Mouse (Mus musculus): ENCODE measurements around the gene Mt2. TPM values are rescaled to one million over a fixed set of nuclear protein-coding genes. Genes with fewer than 3 reads are reported as not detected.
A peak's percentile ranks its signal among the peaks of the same experiment; 100 is the strongest.

The Mt2 gene
- polyA plus RNA-seq, 1 experiment from 2014 or later = 143 TPM

DNA sequence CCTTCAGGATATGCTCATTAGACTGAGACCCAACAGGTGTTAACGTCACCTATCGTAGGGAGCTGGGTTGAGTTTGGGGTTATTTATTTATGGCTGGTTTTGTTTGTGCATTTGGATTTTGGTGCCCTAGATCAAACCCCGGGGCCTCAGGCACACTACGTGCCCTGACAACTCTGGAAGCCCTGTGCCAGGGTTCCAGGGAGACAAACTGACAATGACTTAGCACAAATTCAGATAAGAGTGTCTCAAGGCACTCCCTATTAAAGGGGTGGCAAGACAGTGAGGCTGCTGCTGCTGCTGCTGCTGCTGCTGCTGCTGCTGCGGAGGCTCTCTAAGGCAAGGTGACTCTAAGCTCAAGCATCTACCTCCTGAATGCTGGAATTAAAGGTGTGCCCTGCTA is 2.9 kb upstream of the Mt2 start:
- H3K9ac ChIP-seq (replicated peaks; ENCODE audit: low read depth) = no peak overlapping the region
- H3K27ac ChIP-seq (ENCODE audit: low read length) = no peak overlapping the region
- 86% methylated on average over 5 of the region's 5 CpGs for WGBS
- H3K27me3 ChIP-seq (replicated peaks; ENCODE audit: insufficient read depth, low read length) = peaks cover 11% of the 10 kb centered on the region; the same call in 1 of the 2 replicates
- peaks cover 7% of the 10 kb centered on the region; the same call in 1 of the 2 replicates for H3K4me1 ChIP-seq (ENCODE audit: insufficient read depth, low read depth, low read length)
- H3K9me3 ChIP-seq (ENCODE audit: low read length) = no peaks in the 10 kb centered on the region
- no peak overlapping the region for H3K4me2 ChIP-seq (replicated peaks; ENCODE audit: low read depth, low read length)
- H3K36me3 ChIP-seq (ENCODE audit: insufficient read depth, low read length) = no peaks in the 10 kb centered on the region
- H3K4me3 ChIP-seq (ENCODE audit: low read depth, low read length) = no peak overlapping the region
- no peak for DNase-seq (ENCODE audit: low spot score)
- ATAC-seq = no peak
- TF ChIP-seq EP300 (IDR thresholded peaks at IDR 0.05) (no peak), CTCF (IDR thresholded peaks at IDR 0.05) (no peak)

DNA sequence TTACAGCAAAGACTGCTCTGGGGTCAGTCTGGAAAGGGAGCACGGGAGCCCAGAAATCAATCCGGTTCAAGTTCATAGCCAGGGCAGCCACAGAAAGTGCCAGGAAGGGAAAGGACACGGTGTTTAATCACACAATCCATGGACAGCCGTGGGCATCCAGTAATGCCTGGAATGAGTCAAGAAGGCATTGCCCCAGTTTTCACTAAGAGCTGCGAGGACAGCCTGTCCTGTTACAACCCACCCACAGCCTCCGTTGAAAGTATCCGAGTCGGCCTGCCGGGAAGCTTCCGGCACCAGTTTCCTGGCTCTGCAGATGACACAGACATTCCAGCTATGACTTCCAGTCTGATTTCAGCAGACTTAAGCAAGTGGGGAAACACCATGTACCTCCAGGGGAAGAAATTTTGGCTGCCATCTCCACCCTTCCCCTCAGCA is 1.1 kb upstream of the Mt2 start:
- peak overlapping the region; percentile 80 for H3K4me2 ChIP-seq (replicated peaks; ENCODE audit: low read depth, low read length)
- H3K27me3 ChIP-seq (replicated peaks; ENCODE audit: insufficient read depth, low read length) = peaks cover 11% of the 10 kb centered on the region; the same call in 1 of the 2 replicates
- 27% methylated on average over 10 of the region's 10 CpGs for WGBS

DNA sequence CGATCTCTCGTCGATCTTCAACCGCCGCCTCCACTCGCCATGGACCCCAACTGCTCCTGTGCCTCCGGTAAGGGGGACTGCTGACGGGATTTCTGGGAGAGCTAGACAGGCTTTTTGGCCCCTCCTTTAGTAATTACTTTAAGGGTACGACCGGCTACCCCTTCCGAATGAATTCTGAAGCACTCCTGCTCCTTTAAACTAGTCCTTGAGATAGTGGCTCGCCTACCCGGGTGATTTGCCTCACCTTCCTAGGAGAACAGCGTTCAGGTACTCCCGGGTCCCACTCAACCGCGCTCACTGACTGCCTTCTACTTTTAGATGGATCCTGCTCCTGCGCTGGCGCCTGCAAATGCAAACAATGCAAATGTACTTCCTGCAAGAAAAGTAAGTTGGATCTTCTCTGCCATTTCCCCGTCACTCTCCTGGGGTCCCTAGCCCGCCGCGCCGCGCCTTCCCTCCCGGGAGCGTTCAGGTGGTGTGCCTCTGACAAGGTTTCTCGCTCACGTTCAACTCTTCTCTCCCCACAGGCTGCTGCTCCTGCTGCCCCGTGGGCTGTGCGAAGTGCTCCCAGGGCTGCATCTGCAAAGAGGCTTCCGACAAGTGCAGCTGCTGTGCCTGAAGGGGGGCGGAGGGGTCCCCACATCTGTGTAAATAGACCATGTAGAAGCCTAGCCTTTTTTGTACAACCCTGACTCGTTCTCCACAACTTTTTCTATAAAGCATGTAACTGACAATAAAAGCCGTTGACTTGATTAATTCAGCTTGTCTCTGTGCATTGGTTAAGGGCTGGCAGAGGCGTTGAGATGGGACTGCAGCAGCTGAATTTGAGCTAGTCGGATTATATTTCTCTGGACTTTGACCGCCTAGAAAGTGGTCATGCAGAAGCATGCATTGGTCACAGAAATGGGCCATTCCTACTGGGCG is 607 bp downstream of the Mt2 start:
- H3K36me3 ChIP-seq (ENCODE audit: insufficient read depth, low read length) = no peaks in the 10 kb centered on the region
- peaks cover 13% of the 10 kb centered on the region; the same call in 1 of the 2 replicates for H3K27me3 ChIP-seq (replicated peaks; ENCODE audit: insufficient read depth, low read length)
- peak overlapping the region; percentile 35 for H3K27ac ChIP-seq (ENCODE audit: low read length)
- peaks cover 7% of the 10 kb centered on the region; the same call in 1 of the 2 replicates for H3K4me1 ChIP-seq (ENCODE audit: insufficient read depth, low read depth, low read length)
- H3K4me3 ChIP-seq (ENCODE audit: low read depth, low read length) = peak overlapping the region; percentile 43
- ATAC-seq = peak; percentile 37
- H3K9me3 ChIP-seq (ENCODE audit: low read length) = no peaks in the 10 kb centered on the region
- no peak for DNase-seq (ENCODE audit: low spot score)
- TF ChIP-seq CTCF (IDR thresholded peaks at IDR 0.05) (no peak), EP300 (IDR thresholded peaks at IDR 0.05) (no peak)
- 3% methylated on average over 39 of the region's 39 CpGs for WGBS
- H3K4me2 ChIP-seq (replicated peaks; ENCODE audit: low read depth, low read length) = peak overlapping the region; percentile 80
- peak overlapping the region; percentile 12; the same call in 1 of the 2 replicates for H3K9ac ChIP-seq (replicated peaks; ENCODE audit: low read depth)

More for the DNA sequence above, 1.1 kb upstream of the Mt2 start:
- H3K9ac ChIP-seq (replicated peaks; ENCODE audit: low read depth) = no peak overlapping the region
- peak; percentile 25; the same call in 1 of the 2 replicates for ATAC-seq
- H3K4me1 ChIP-seq (ENCODE audit: insufficient read depth, low read depth, low read length) = peaks cover 7% of the 10 kb centered on the region; the same call in 1 of the 2 replicates
- H3K4me3 ChIP-seq (ENCODE audit: low read depth, low read length) = peak overlapping the region; percentile 43
- peak; percentile 63 for DNase-seq (ENCODE audit: low spot score)
- H3K36me3 ChIP-seq (ENCODE audit: insufficient read depth, low read length) = no peaks in the 10 kb centered on the region
- peak; percentile 84; the same call in 1 of the 2 replicates for TF ChIP-seq EP300 (IDR thresholded peaks at IDR 0.05)
- no peak for TF ChIP-seq CTCF (IDR thresholded peaks at IDR 0.05)
- 0 out of 2 replicates have a peak overlapping the region, but pooled peaks have one; percentile 47 for H3K27ac ChIP-seq (ENCODE audit: low read length)
- no peaks in the 10 kb centered on the region for H3K9me3 ChIP-seq (ENCODE audit: low read length)

DNA sequence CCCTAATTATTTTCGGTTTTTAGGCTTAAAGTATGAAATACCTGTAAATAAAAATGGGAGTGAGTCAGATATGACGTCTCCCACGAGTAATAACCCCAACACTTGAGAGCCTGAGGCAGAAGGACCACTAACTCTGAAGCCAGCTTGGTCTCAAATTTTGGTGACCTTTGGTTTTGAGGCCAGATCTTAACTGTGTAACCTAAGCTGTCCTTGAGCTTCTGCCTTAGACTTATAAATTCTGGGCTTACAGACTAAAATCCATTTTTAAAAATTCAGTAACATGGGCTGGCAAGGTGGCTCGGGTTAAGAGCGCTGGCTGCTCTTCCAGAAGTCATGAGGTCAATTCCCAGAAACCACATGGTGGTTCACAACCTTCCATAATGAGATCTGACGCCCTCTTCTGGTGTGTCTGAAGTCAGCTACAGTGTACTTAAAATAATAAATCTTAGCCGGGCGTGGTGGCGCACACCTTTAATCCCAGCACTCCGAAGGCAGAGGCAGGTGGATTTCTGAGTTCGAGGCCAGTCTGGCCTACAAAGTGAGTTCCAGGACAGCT is 1.5 kb downstream of the Mt2 start:
- no peaks in the 10 kb centered on the region for H3K36me3 ChIP-seq (ENCODE audit: insufficient read depth, low read length)
- 50% methylated on average over 11 of the region's 11 CpGs for WGBS
- DNase-seq (ENCODE audit: low spot score) = no peak
- no peaks in the 10 kb centered on the region for H3K9me3 ChIP-seq (ENCODE audit: low read length)
- TF ChIP-seq CTCF (IDR thresholded peaks at IDR 0.05) (0 out of 2 replicates have a peak, but pooled peaks have one; percentile 9), EP300 (IDR thresholded peaks at IDR 0.05) (no peak)
- peak overlapping the region; percentile 80 for H3K4me2 ChIP-seq (replicated peaks; ENCODE audit: low read depth, low read length)
- ATAC-seq = no peak
- H3K4me3 ChIP-seq (ENCODE audit: low read depth, low read length) = no peak overlapping the region
- H3K9ac ChIP-seq (replicated peaks; ENCODE audit: low read depth) = no peak overlapping the region
- H3K27ac ChIP-seq (ENCODE audit: low read length) = no peak overlapping the region
- H3K4me1 ChIP-seq (ENCODE audit: insufficient read depth, low read depth, low read length) = peaks cover 7% of the 10 kb centered on the region; the same call in 1 of the 2 replicates
- H3K27me3 ChIP-seq (replicated peaks; ENCODE audit: insufficient read depth, low read length) = peaks cover 15% of the 10 kb centered on the region; the same call in 1 of the 2 replicates

DNA sequence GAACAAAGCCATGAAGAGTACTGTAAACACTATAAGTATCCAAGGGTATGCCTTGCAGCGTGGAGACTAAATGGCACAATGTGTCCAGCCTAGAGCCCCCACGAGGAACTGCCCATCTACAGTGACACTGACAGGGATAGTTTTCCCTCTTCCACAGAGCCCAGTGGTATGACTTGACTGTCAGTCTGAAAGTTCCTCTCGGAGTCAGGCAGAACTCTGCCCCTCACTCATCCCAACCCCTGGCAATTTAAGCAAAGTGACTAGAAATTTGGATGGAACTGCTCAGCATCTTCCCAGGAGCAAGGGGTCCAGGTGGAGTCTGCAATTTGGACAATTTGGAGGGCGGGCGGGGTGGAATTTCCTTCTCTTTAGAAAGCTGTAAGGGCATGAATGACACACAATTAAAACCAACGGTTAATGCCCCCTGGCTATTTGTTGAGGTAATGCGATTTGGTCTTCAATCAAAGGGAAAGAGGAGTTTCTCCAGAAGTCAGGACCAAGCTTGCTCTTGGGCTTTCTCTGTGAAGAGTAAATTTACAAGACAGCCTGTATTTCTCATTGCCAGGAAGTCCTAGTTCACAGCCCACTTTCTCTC is 2.3 kb downstream of the Mt2 start:
- Histone ChIP-seq H3K36me3 (ENCODE audit: insufficient read depth, low read length) (no peaks in the 10 kb centered on the region), H3K4me2 (replicated peaks; ENCODE audit: low read depth, low read length) (no peak overlapping the region), H3K27ac (ENCODE audit: low read length) (no peak overlapping the region; the same call in 1 of the 2 replicates), H3K9me3 (ENCODE audit: low read length) (no peaks in the 10 kb centered on the region), H3K27me3 (replicated peaks; ENCODE audit: insufficient read depth, low read length) (peaks cover 18% of the 10 kb centered on the region; the same call in 1 of the 2 replicates), H3K9ac (replicated peaks; ENCODE audit: low read depth) (no peak overlapping the region), H3K4me3 (ENCODE audit: low read depth, low read length) (no peak overlapping the region), H3K4me1 (ENCODE audit: insufficient read depth, low read depth, low read length) (peaks cover 7% of the 10 kb centered on the region)
- ATAC-seq (no peak), DNase-seq (ENCODE audit: low spot score) (peak; percentile 31)
- 29% methylated on average over 7 of the region's 7 CpGs for WGBS
- peak; percentile 49 for TF ChIP-seq CTCF (IDR thresholded peaks at IDR 0.05)
- no peak for TF ChIP-seq EP300 (IDR thresholded peaks at IDR 0.05)

Measured in lung, postnatal 0 days (tissue).